Mouse (Mus musculus): ENCODE results near the gene Hlx. TPM values are rescaled to one million over a fixed set of nuclear protein-coding genes. Genes with fewer than 3 reads are reported as not detected.

Hlx gene
- total and polyA plus RNA-seq, 3 experiments = 2.4 to 9.6 TPM; not detected in 1

DNA sequence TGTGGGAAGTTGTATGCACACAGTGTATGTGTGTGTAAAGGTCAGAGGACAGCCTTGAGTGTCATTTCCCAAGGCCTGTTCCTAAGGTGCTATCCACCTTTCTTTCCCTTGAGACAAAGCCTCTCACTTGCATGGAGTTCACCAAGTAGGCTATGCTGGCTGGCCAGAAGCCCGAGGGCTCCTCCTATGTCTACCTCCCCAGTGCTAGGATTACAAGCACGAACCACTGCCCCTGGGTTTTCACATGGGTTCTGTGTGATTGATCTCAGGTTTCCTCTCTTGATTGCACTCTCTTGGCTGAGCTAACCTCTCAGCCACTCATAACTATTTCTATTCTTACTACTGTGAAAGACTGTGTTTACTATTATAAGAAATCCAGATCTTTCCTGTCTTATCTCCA is 54.8 kb downstream of the Hlx start:
- Histone ChIP-seq H3K9me3 (replicated peaks; ENCODE audit: insufficient read depth, low read length) (no peaks in the 10 kb centered on the region), H3K9ac (ENCODE audit: control insufficient read depth, low read depth, low read length, poor library complexity, severe bottlenecking) (no peak overlapping the region), H3K79me2 (ENCODE audit: control insufficient read depth, insufficient read depth, low read length, poor library complexity) (no peaks in the 10 kb centered on the region), H3K4me1 (ENCODE audit: control insufficient read depth in 1 of 2, insufficient read depth in 2 of 2, low read length in 2 of 2) (no peaks in the 10 kb centered on the region), H3K4me3 (ENCODE audit: control insufficient read depth in 1 of 2, insufficient read depth in 1 of 2, low read depth in 2 of 2, low read length in 2 of 2) (no peak overlapping the region), H3K36me3 (ENCODE audit: control insufficient read depth in 1 of 2, insufficient read depth in 2 of 2, low read length in 2 of 2) (no peaks in the 10 kb centered on the region), H3K27me3 (ENCODE audit: control insufficient read depth in 1 of 2, insufficient read depth in 2 of 2, low read length in 2 of 2) (no peaks in the 10 kb centered on the region), H3K27ac (ENCODE audit: control insufficient read depth, low read depth, low read length) (no peak overlapping the region)
- no peak for TF ChIP-seq USF1 (IDR thresholded peaks at IDR 0.05; ENCODE audit: low read depth, low read length)
- no peak for TF ChIP-seq MXI1 (IDR thresholded peaks at IDR 0.05; ENCODE audit: low read depth, low read length)
- TF ChIP-seq CHD2 (IDR thresholded peaks at IDR 0.05; ENCODE audit: low read length) = no peak
- TF ChIP-seq NELFE (IDR thresholded peaks at IDR 0.05; ENCODE audit: low read depth, low read length) = no peak
- no peak for TF ChIP-seq UBTF (IDR thresholded peaks at IDR 0.05; ENCODE audit: borderline replicate concordance, insufficient read depth, low read depth, low read length)
- TF ChIP-seq KAT2A (conservative IDR thresholded peaks at IDR 0.05; ENCODE audit: low read depth, low read length) = no peak
- no peak for TF ChIP-seq EP300 (IDR thresholded peaks at IDR 0.05; ENCODE audit: low read depth in 1 of 2, low read length in 2 of 2)
- TF ChIP-seq RAD21 (IDR thresholded peaks at IDR 0.05; ENCODE audit: low read depth, low read length) = no peak
- no peak for TF ChIP-seq ZKSCAN1 (IDR thresholded peaks at IDR 0.05; ENCODE audit: low read depth, low read length)
- TF ChIP-seq MEF2A (IDR thresholded peaks at IDR 0.05; ENCODE audit: extremely low read depth, insufficient replicate concordance, low read depth, low read length, poor library complexity, severe bottlenecking) = no peak
- TF ChIP-seq CHD1 (IDR thresholded peaks at IDR 0.05; ENCODE audit: low read depth, low read length) = no peak
- no peak for TF ChIP-seq TBP (IDR thresholded peaks at IDR 0.05; ENCODE audit: low read depth, low read length)
- TF ChIP-seq HCFC1 (IDR thresholded peaks at IDR 0.05; ENCODE audit: low read depth, low read length) = no peak
- no peak for TF ChIP-seq POLR2A (IDR thresholded peaks at IDR 0.05; ENCODE audit: control insufficient read depth in 1 of 2, insufficient read depth in 1 of 2, low read depth in 1 of 2, low read length in 2 of 2, poor library complexity in 1 of 2)
- TF ChIP-seq TAL1 (IDR thresholded peaks at IDR 0.05; ENCODE audit: low read length) = no peak
- no peak for TF ChIP-seq USF2 (IDR thresholded peaks at IDR 0.05; ENCODE audit: borderline replicate concordance in 1 of 2, insufficient read depth in 1 of 2, low read depth in 1 of 2, low read length in 2 of 2)
- no peak for TF ChIP-seq ZMIZ1 (IDR thresholded peaks at IDR 0.05; ENCODE audit: low read depth, low read length)
- TF ChIP-seq E2F4 (IDR thresholded peaks at IDR 0.05; ENCODE audit: borderline replicate concordance, low read depth, low read length) = no peak
- no peak for DNase-seq (ENCODE audit: low read depth, low spot score)

Other genes with a start within 250 kb of the Hlx start
- 0.08 TPM in 1 of 2 replicates, not detected in the other for gene Marc1, start 78.7 kb upstream of the Hlx start, total RNA-seq (2012; rRNA removed)
- gene Marc1, start 78.7 kb upstream of the Hlx start, polyA plus RNA-seq (2012; ENCODE audit: insufficient read depth in 1 of 2, insufficient read length in 2 of 2, low read depth in 1 of 2, low replicate concordance in 2 of 2, missing spikeins in 1 of 2) = under 1 TPM in 1 of 2 experiments, not detected in 1; 0.10 TPM
- 97.6 and 99.4 TPM in 2 replicates for gene Marc2, start 113.8 kb upstream of the Hlx start, total RNA-seq (2012; rRNA removed)
- gene Marc2, start 113.8 kb upstream of the Hlx start, polyA plus RNA-seq (2012; ENCODE audit: insufficient read depth in 1 of 2, insufficient read length in 2 of 2, low read depth in 1 of 2, low replicate concordance in 2 of 2, missing spikeins in 1 of 2) = 100 to 1,000 TPM in 1 of 2 experiments, not detected in 1; 281 TPM
- not detected in 2 replicates for gene C130074G19Rik, start 150.6 kb upstream of the Hlx start, total RNA-seq (2012; rRNA removed)
- gene C130074G19Rik, start 150.6 kb upstream of the Hlx start, polyA plus RNA-seq (2012; ENCODE audit: insufficient read depth in 1 of 2, insufficient read length in 2 of 2, low read depth in 1 of 2, low replicate concordance in 2 of 2, missing spikeins in 1 of 2) = not detected

Measured in MEL (cell line).